Mouse (Mus musculus): ENCODE results near the gene Radil. TPM values are rescaled to one million over a fixed set of nuclear protein-coding genes. Genes with fewer than 3 reads are reported as not detected.

The Radil gene
- 1 to 10 TPM; 3.4 to 5.4 TPM for total RNA-seq (2021)
- long read RNA-seq, experiment 1, transcript Radil-201 (15 exons, 3,700 nt): major isoform, 5 of 9 reads
- long read RNA-seq, experiment 1, partial matches to known transcripts: 2 of 9 reads
- long read RNA-seq, experiment 1, other reads (novel, unspliced or antisense): 2 of 9 reads
- long read RNA-seq, experiment 2, partial matches to known transcripts: 6 of 6 reads
- long read RNA-seq, experiment 2, other reads (novel, unspliced or antisense): 0 of 6 reads

DNA sequence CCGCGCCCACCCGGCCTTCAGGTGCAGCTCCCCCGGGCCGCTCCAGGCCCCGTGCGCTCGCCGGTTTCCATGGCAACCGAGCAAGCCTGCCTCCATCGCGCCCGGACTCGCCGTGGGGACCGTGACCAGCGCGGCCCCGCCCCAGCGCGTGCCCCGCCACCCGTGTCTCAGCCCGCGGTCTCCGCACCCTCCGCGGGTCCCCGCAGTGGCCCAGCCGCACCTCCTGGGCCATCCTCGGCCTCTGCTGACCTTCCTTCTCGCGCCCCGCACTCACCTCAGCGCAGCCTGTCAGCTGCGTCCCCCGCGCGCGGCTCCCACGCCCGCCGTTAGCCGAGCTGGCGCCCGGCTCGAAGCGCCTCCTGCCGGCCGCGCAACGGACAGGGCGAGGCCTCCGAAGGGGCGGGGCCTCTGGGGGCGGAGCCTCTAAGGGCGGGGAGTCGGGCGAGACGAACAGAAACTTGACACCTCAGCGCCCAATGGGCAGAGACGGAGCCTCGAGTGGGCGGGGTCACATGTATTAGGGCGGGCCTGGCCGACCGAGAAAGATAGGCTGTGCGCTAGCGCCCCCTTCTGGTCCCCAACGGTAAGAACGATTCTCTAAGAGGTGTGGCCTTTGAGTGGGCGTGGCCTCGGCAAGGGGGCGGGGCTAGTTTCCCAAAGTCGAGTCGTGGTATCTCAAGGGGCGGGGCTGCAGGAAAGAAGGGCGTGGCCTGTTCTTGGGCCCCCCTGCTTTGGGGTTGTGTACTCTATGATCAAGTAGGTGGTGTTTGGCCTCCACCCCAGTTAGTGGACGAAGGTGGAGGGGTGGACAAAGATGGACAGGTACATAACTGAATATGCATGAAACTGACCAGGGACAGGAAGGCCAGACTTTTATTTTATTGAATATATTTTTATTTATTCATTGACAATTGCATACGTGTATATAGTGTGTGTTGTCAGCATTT, at the start of gene Radil:
TSS of gene Radil (minus strand) at position 393 of the 947 bp plus-strand sequence.
- DNase-seq (ENCODE audit: low spot score in 2 of 2): peak; percentile 87 to 91

DNA sequence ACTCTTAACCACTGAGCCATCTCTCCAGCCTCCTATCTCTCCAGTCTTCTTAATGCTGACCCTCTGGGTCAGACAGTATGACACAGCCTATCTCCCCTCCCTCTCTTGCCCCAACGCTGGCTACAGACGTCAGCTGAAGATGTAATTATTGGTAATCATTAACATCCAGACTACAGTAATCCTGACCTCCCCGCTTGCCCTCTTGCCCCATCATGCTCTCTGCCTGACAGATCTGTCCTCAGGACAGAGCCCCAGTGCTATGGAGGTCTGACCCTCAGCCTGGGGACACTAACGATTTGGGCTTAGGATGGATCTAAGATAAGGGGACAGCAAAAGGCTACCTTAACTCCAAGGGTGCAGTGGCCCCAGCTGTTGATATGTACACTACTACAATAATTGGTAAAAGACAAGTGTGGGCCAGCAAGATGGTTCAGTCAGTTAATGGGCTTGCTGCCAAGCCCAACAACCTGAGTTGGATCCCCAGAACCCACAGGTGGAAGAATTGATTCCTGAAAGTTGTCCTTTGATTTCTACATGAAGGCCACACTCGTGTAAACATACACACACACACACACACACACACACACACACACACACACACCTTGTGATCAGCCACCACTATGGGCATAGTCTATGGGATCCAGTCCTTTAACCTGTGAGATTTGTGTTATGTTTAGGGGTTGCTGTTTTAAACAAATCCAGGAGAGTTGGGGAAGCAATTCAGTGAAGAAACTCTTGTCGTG, 46.9 kb upstream of the Radil start:
- DNase-seq (ENCODE audit: low spot score in 2 of 2): no peak

GRCm38 (mm10) chr5:142596723-142597122, 45.8 kb upstream of the Radil start:
- no peak for DNase-seq (ENCODE audit: low spot score in 2 of 2)

GRCm38 (mm10) chr5:142595698-142596097, 44.8 kb upstream of the Radil start:
- DNase-seq (ENCODE audit: low spot score in 2 of 2): no peak

DNA sequence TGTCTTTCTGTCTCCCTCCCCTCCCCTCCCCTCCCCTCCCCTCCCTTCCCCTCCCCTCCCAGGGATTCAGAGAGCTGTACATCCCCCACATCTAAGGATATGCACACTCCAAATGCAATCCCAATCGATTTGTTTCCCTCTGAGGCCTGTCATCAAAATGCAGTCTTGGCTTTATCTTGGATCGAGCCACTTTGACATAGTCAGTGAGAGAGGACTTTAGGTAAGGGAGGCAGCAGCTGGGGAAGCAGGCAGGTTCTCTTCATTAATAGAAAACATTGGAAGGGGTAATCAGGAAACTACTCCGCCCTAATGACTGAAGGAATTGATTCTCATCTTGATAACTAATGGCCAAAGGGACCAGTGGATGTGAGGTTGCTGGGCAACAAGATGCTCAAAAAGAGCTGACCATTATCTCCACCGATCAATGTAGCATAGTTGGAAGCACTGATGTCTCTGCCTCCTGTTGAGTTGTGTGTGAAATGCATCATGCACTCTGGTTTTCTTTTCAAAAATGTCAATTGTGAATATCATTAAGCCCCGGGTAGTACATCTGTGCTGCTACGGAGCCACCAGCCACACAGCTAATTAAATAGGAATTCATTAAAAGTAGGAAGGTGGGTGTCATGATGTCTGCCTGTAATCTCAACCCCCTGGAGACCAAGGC, 40.2 kb upstream of the Radil start:
- DNase-seq (ENCODE audit: low spot score in 2 of 2): no peak

DNA sequence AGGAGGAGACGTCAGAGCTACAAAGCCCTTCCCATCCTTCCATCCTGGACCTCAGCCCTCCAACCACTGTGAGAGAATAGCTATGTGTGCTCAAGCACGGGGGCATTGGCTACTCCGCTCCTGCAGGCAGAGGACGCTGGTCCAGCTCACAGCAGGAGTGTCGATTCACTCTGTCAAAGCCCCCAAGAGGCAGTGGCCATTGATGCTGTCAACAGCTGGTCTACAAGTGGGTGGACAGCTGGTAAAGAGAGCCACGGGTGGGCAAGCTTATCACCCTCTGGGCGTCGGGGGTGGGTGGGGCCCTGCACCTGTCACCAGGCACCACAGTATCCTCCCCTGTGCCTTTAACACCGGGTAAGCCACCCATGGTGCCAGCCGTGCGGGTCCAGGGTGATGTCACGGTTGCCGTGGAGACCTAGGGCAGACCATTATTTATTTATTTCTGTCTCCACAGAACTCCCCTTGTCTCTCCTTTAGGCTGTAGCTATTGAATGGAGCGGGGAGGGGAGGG, 32.8 kb upstream of the Radil start:
- DNase-seq (ENCODE audit: low spot score in 2 of 2): no peak

GRCm38 (mm10) chr5:142581517-142581916, 30.6 kb upstream of the Radil start:
- peak; percentile 35 to 48 for DNase-seq (ENCODE audit: low spot score in 2 of 2)

DNA sequence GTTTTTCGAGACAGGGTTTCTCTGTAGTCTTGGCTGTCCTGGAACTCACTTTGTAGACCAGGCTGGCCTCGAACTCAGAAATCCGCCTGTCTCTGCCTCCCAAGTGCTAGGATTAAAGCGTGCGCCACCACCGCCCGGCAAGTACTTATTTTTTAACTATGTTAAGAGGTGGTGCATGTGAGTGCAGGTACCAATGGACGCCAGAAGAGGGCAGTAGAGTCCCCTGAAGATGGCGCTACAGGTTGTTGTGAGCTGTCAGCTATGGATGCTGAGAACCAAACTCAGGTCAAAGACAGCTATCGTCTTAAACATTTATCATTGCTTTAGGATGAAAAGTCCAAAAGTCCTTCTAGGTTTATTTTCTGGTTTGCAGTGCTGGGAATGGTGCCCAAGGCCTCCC, 27.3 kb upstream of the Radil start:
- no peak for DNase-seq (ENCODE audit: low spot score in 2 of 2)

GRCm38 (mm10) chr5:142576832-142577231, 25.9 kb upstream of the Radil start:
- DNase-seq (ENCODE audit: low spot score in 2 of 2): peak; percentile 54 to 56

GRCm38 (mm10) chr5:142574323-142575057, 23.6 kb upstream of the Radil start:
- no peak for DNase-seq (ENCODE audit: low spot score in 2 of 2)

DNA sequence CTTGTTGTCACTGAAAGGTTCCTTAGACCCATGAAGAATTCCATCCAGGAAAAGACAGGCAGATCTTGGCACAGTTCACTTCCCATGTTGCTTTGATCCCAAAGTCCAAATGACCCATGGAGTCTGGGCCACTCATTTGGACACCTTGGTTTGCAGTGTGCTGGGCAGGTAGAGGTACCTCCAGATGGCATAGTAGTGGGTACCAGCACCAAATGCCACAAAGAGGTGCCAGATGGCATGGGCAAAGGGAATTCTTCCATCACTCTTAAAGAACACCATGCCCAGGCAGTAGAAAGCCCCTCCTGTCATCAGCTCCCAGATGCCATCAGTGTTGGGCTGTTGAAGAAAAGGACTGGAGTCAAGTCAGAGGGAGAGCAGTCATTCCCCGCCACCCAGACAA, 13.7 kb upstream of the Radil start:
- no peak for DNase-seq (ENCODE audit: low spot score in 2 of 2)

DNA sequence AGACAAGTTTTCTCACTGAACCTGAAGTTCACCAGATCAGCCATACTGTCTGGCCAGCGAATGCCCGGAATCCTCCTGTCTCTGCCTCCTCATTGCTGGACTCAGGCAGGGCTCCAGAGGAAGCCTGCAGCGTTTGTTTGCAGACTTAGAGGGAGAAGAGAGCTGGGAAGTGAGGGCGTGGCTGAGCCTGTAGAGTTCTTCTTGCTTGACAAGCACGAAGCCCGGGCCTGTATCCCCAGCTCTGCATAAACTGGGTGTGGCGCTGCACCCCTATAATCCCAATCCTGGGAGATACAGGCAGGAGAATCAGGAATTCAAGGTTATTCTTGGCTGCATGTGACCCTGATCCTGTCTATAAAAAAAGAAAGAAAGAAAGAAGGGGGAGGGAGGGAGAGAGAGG, 9.4 kb upstream of the Radil start:
- no peak for DNase-seq (ENCODE audit: low spot score in 2 of 2)

- peak; percentile 74 to 79 for DNase-seq (ENCODE audit: low spot score in 2 of 2)
These were observed 6.6 kb upstream of the Radil start for GRCm38 (mm10) chr5:142557397-142558067.

DNA sequence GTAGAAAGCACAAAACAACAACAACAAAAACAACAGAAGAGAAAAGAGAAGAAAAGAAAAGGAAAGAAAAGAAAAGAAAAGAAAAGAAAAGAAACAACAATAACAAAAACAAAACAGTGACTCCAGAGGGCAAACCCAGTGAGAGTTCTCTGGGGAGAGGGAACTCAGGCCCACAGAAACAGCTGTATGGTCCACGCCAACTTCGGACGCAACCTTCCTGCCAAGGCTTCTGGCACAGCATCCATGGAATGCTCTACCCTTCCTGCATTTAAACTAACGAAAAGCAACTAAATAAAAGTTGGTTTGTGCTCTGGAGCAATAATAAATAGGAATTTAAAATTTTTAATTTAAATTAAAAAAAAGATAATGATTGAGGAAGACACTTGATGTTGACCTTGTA, 5.8 kb upstream of the Radil start:
- no peak for DNase-seq (ENCODE audit: low spot score in 2 of 2)

DNA sequence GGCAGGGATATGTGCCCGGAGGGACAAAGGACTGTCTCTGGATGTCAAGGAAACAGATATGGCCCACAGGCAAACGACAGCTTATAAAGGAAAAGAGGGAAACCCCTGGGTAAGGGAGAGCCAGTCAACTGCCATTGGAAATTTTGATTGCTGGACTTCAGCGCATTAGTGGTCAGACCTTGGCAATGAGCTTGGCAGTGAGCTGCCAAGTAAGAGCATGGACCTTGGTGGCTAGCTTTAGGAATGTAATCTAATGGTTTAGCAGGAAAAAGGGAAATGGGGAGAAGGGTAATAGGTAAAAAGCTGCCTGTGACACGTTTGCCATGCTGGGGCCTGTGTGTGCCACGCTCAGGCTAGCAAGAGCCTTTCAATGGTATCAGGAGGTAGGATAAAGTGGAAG, 5.0 kb upstream of the Radil start:
- no peak for DNase-seq (ENCODE audit: low spot score in 2 of 2)

GRCm38 (mm10) chr5:142549961-142550705, 765 bp downstream of the Radil start:
- DNase-seq (ENCODE audit: low spot score in 2 of 2): peak in 1 of 2 experiments; percentile 18

DNA sequence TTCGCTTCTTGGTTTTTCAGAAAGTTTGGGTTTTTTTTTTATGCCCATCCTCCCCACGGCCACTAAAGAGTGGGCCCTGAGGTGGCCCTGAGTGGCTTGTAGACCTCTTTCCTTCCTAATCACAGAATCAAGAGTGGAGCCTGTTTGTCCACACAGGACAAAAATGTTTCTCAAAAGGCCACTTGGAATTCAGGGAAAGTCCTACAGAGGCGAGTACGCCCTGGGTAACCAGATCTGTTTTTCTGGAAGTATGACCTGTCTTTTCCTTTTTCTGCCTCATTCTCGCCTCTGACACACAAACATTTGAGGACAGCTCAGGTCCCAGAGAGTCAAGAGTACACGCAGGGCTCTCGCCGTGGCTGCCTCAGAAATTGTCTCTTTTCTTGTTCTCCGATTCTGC, 1.5 kb downstream of the Radil start:
- DNase-seq (ENCODE audit: low spot score in 2 of 2): no peak

GRCm38 (mm10) chr5:142547066-142547465, 3.8 kb downstream of the Radil start:
- DNase-seq (ENCODE audit: low spot score in 2 of 2): no peak

- no peak for DNase-seq (ENCODE audit: low spot score in 2 of 2)
These were observed 4.6 kb downstream of the Radil start for GRCm38 (mm10) chr5:142546344-142546743.

Data from adrenal gland, adult 18-20 months (tissue).